Mouse (Mus musculus): ENCODE results near the gene Itpr2. TPM values are rescaled to one million over a fixed set of nuclear protein-coding genes. Genes with fewer than 3 reads are reported as not detected.

Gene Itpr2
- polyA plus RNA-seq, 1 experiment from 2014 or later = 8.9 TPM

Other genes with a start within 250 kb of the Itpr2 start
- 91.6 and 94.2 TPM in 2 replicates for gene Fgfr1op2, start 75.0 kb upstream of the Itpr2 start, polyA plus RNA-seq (2014; fragmentation: Nextera tagmentation; extraction: Ambion mirVana)
- 46.4 and 50.9 TPM in 2 replicates for gene Ints13, start 75.6 kb upstream of the Itpr2 start, polyA plus RNA-seq (2014; fragmentation: Nextera tagmentation; extraction: Ambion mirVana)
- 129 and 131 TPM in 2 replicates for gene Med21, start 140.3 kb upstream of the Itpr2 start, polyA plus RNA-seq (2014; fragmentation: Nextera tagmentation; extraction: Ambion mirVana)
- gene Tm7sf3, start 140.6 kb upstream of the Itpr2 start, polyA plus RNA-seq (2014; fragmentation: Nextera tagmentation; extraction: Ambion mirVana) = 53.1 and 56.7 TPM in 2 replicates
- 18.4 and 18.5 TPM in 2 replicates for gene Stk38l, start 222.8 kb upstream of the Itpr2 start, polyA plus RNA-seq (2014; fragmentation: Nextera tagmentation; extraction: Ambion mirVana)

Measured in embryonic facial prominence, embryonic 14.5 days (tissue).